Mouse (Mus musculus): Measurements from ENCODE around the gene 2810006K23Rik. TPM values are rescaled to one million over a fixed set of nuclear protein-coding genes. Genes with fewer than 3 reads are reported as not detected.

Gene 2810006K23Rik
- 1.5 and 1.9 TPM in 2 replicates for polyA plus RNA-seq (2012; rRNA removed)

- under 1% methylated on average over 72 of the region's 72 CpGs for WGBS
- Histone ChIP-seq H3K27me3 (ENCODE audit: control insufficient read depth, insufficient read depth, low read length) (no peaks in the 10 kb centered on the region), H3K36me3 (ENCODE audit: control insufficient read depth, insufficient read depth, low read length) (no peaks in the 10 kb centered on the region), H3K27ac (ENCODE audit: insufficient read depth, low read depth, low read length) (peak within 1 kb of the TSS; percentile 83), H3K4me3 (ENCODE audit: low read depth, low read length) (peak within 1 kb of the TSS; percentile 77), H3K4me1 (ENCODE audit: control insufficient read depth, insufficient read depth, insufficient read length, low read length) (no peaks in the 10 kb centered on the region; the same call in 1 of the 2 replicates)
- TF ChIP-seq POLR2A (IDR thresholded peaks at IDR 0.05; ENCODE audit: low read depth, low read length) (peak; percentile 94), CTCF (IDR thresholded peaks at IDR 0.05; ENCODE audit: extremely low read depth, insufficient read length, insufficient replicate concordance, low read depth, low read length) (no peak)
These were observed at the start of gene 2810006K23Rik, which contains the start of gene Mphosph9 for GRCm38 (mm10) chr5:124327510-124328364. Gene 2810006K23Rik (plus strand): TSS chr5:124328089. Gene Mphosph9 (minus strand): TSS chr5:124327972.

DNA sequence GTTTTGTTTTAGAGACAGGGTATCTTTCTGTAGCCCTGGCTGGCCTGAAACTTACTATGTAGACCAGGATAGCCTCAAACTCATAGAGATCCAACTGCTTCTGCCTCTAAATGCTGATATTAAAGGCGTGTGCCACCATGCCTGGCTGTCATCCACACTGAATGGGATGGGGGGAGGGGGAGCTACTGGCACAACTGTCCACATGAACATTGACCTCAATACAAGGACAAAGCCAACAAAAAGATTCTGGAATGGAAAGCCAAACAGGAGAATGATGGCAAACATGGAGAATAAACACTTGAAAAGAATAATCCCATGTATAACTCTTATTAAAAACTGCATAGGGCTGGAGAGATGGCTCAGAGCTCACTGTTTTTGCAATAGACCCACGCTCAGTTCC is 45.0 kb upstream of the 2810006K23Rik start:
- Histone ChIP-seq H3K27ac (ENCODE audit: insufficient read depth, low read depth, low read length) (no peak overlapping the region), H3K4me1 (ENCODE audit: control insufficient read depth, insufficient read depth, insufficient read length, low read length) (no peaks in the 10 kb centered on the region), H3K4me3 (ENCODE audit: low read depth, low read length) (no peak overlapping the region), H3K36me3 (ENCODE audit: control insufficient read depth, insufficient read depth, low read length) (peaks cover 6% of the 10 kb centered on the region; the same call in 1 of the 2 replicates), H3K27me3 (ENCODE audit: control insufficient read depth, insufficient read depth, low read length) (no peaks in the 10 kb centered on the region)
- WGBS: 89% methylated on average over 2 of the region's 2 CpGs
- TF ChIP-seq CTCF (IDR thresholded peaks at IDR 0.05; ENCODE audit: extremely low read depth, insufficient read length, insufficient replicate concordance, low read depth, low read length): no peak
- no peak for TF ChIP-seq POLR2A (IDR thresholded peaks at IDR 0.05; ENCODE audit: low read depth, low read length)

DNA sequence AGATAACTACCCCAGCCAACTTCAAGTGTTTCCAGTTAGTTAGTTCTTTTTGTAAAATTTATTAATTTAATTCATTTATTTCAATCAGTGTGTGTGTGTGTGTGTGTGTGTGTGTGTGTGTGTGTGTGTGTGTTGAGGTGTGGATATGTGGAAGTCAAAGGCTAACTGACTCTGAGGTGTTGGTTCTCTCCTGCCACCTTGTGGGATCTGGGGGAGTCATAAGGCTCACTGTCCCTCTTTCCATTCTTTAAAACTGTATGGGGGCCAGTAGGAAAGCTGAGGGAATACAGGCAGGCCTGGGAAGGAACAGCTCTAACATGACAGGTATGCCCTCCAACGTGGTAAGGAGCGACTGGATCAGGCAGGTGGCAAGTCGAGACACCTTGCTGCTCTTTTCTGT is 43.6 kb upstream of the 2810006K23Rik start:
- no peak overlapping the region for H3K27ac ChIP-seq (ENCODE audit: insufficient read depth, low read depth, low read length)
- H3K4me1 ChIP-seq (ENCODE audit: control insufficient read depth, insufficient read depth, insufficient read length, low read length): no peaks in the 10 kb centered on the region
- 67% methylated on average over 3 of the region's 3 CpGs for WGBS
- H3K4me3 ChIP-seq (ENCODE audit: low read depth, low read length): no peak overlapping the region
- no peaks in the 10 kb centered on the region for H3K27me3 ChIP-seq (ENCODE audit: control insufficient read depth, insufficient read depth, low read length)
- H3K36me3 ChIP-seq (ENCODE audit: control insufficient read depth, insufficient read depth, low read length): peaks cover 7% of the 10 kb centered on the region; the same call in 1 of the 2 replicates
- TF ChIP-seq POLR2A (IDR thresholded peaks at IDR 0.05; ENCODE audit: low read depth, low read length) (no peak), CTCF (IDR thresholded peaks at IDR 0.05; ENCODE audit: extremely low read depth, insufficient read length, insufficient replicate concordance, low read depth, low read length) (no peak)

DNA sequence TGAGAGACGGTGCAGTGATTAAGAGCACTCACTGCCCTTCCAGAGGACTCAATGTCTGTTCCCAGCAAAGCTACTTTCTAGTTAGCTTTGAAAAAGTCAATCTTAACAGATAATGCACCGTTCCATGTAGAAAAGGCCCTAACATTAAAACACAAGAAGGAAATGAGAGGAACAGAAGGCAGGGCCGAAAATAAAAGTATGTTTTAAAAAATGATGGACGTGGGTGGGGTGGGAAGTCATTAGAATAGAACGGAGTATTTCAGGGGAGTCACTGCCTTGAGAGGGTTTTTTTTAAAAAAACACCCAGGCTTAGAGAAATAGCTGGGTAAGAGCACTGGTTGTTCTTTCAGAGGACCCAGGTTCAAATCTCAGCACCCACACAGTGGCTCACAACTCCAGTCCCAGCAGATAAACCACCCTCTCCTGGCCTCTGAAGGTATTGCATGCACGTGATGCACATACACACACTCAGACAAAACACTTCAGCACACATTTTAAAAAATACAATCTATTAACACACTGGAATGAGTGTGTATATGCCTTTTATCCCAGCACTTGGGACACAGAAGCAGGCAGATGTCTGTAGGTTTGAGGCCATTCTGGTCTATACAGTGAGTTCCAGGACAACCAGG is 40.2 kb upstream of the 2810006K23Rik start:
- Histone ChIP-seq H3K4me3 (ENCODE audit: low read depth, low read length) (no peak overlapping the region), H3K27ac (ENCODE audit: insufficient read depth, low read depth, low read length) (no peak overlapping the region), H3K36me3 (ENCODE audit: control insufficient read depth, insufficient read depth, low read length) (peaks cover 19% of the 10 kb centered on the region), H3K27me3 (ENCODE audit: control insufficient read depth, insufficient read depth, low read length) (no peaks in the 10 kb centered on the region), H3K4me1 (ENCODE audit: control insufficient read depth, insufficient read depth, insufficient read length, low read length) (no peaks in the 10 kb centered on the region)
- TF ChIP-seq POLR2A (IDR thresholded peaks at IDR 0.05; ENCODE audit: low read depth, low read length): no peak
- TF ChIP-seq CTCF (IDR thresholded peaks at IDR 0.05; ENCODE audit: extremely low read depth, insufficient read length, insufficient replicate concordance, low read depth, low read length): no peak
- 98% methylated on average over 6 of the region's 6 CpGs for WGBS

- peaks cover 27% of the 10 kb centered on the region for H3K36me3 ChIP-seq (ENCODE audit: control insufficient read depth, insufficient read depth, low read length)
- no peak for TF ChIP-seq CTCF (IDR thresholded peaks at IDR 0.05; ENCODE audit: extremely low read depth, insufficient read length, insufficient replicate concordance, low read depth, low read length)
- TF ChIP-seq POLR2A (IDR thresholded peaks at IDR 0.05; ENCODE audit: low read depth, low read length): no peak
- H3K4me1 ChIP-seq (ENCODE audit: control insufficient read depth, insufficient read depth, insufficient read length, low read length): no peaks in the 10 kb centered on the region
- H3K4me3 ChIP-seq (ENCODE audit: low read depth, low read length): no peak overlapping the region
- no peaks in the 10 kb centered on the region for H3K27me3 ChIP-seq (ENCODE audit: control insufficient read depth, insufficient read depth, low read length)
- no peak overlapping the region for H3K27ac ChIP-seq (ENCODE audit: insufficient read depth, low read depth, low read length)
- 84% methylated on average over 4 of the region's 4 CpGs for WGBS
These were observed 37.7 kb upstream of the 2810006K23Rik start for GRCm38 (mm10) chr5:124290216-124290615.

DNA sequence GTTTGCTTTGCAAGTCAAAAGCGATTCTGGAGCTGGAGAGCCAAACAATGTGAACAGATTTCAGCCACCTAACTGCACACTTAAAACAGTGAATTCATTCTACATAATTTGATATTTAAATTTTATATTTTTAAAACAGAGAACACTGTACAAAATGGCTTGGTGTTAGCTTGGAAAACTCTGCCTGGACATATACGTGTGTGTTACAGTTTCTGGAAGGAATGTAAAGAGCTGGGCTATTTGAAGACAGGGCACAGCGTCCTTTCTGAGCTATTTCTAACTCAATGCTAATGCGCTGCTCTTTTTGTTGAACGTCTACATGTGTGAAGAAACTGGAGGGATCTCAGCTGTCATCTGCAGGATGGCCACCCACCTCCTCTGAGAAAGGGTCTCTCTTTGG is 33.9 kb upstream of the 2810006K23Rik start:
- Histone ChIP-seq H3K36me3 (ENCODE audit: control insufficient read depth, insufficient read depth, low read length) (peaks cover 29% of the 10 kb centered on the region), H3K27ac (ENCODE audit: insufficient read depth, low read depth, low read length) (no peak overlapping the region), H3K4me1 (ENCODE audit: control insufficient read depth, insufficient read depth, insufficient read length, low read length) (no peaks in the 10 kb centered on the region), H3K4me3 (ENCODE audit: low read depth, low read length) (no peak overlapping the region), H3K27me3 (ENCODE audit: control insufficient read depth, insufficient read depth, low read length) (no peaks in the 10 kb centered on the region)
- TF ChIP-seq POLR2A (IDR thresholded peaks at IDR 0.05; ENCODE audit: low read depth, low read length) (no peak), CTCF (IDR thresholded peaks at IDR 0.05; ENCODE audit: extremely low read depth, insufficient read length, insufficient replicate concordance, low read depth, low read length) (no peak)
- whole genome bisulfite sequencing: 92% methylated on average over 5 of the region's 5 CpGs

GRCm38 (mm10) chr5:124296475-124296874 is 31.4 kb upstream of the 2810006K23Rik start:
- 90% methylated on average over 4 of the region's 4 CpGs for whole genome bisulfite sequencing
- TF ChIP-seq CTCF (IDR thresholded peaks at IDR 0.05; ENCODE audit: extremely low read depth, insufficient read length, insufficient replicate concordance, low read depth, low read length) (no peak), POLR2A (IDR thresholded peaks at IDR 0.05; ENCODE audit: low read depth, low read length) (no peak)
- Histone ChIP-seq H3K36me3 (ENCODE audit: control insufficient read depth, insufficient read depth, low read length) (peaks cover 19% of the 10 kb centered on the region), H3K27ac (ENCODE audit: insufficient read depth, low read depth, low read length) (no peak overlapping the region), H3K27me3 (ENCODE audit: control insufficient read depth, insufficient read depth, low read length) (no peaks in the 10 kb centered on the region), H3K4me3 (ENCODE audit: low read depth, low read length) (no peak overlapping the region), H3K4me1 (ENCODE audit: control insufficient read depth, insufficient read depth, insufficient read length, low read length) (no peaks in the 10 kb centered on the region)
